Mouse (Mus musculus) neural tube, embryonic 14.5 days (tissue): Measurements from ENCODE around the gene Atxn7l2. TPM values are rescaled to one million over a fixed set of nuclear protein-coding genes. Genes with fewer than 3 reads are reported as not detected.

ENCODE experiments used
- ATAC-seq: fragments of 200-750 bp; cut with Nextera tagmentation; 2 replicates; pipeline ENCODE4 v1.8.0; 2017; ENCODE audit warnings: low read depth, mild to moderate bottlenecking, moderate TSS enrichment, moderate library complexity
- H3K27ac ChIP-seq: fragments of 300-500 bp; sonication (generic); 2 replicates; pipeline ENCODE4 v1.5.1; 2014; ENCODE audit warnings: low read depth, mild to moderate bottlenecking, control low read depth, low read length, moderate library complexity, mixed read lengths
- H3K27me3 ChIP-seq: fragments of 300-500 bp; sonication (generic); 2 replicates; pipeline ENCODE4 v1.6.1; 2014; ENCODE audit warnings: low read length; ENCODE audit not compliant: control insufficient read depth, insufficient read depth
- H3K36me3 ChIP-seq: fragments of 300-500 bp; sonication (generic); 2 replicates; pipeline ENCODE4 v1.6.1; 2014; ENCODE audit warnings: low read length, mixed read lengths; ENCODE audit not compliant: control insufficient read depth, insufficient read depth
- H3K4me1 ChIP-seq: fragments of 300-500 bp; sonication (generic); 2 replicates; pipeline ENCODE4 v1.6.1; 2014; ENCODE audit warnings: low read length; ENCODE audit not compliant: control insufficient read depth, insufficient read depth
- H3K4me2 ChIP-seq: fragments of 300-500 bp; sonication (generic); 2 replicates; pipeline ENCODE4 v1.6.1; 2014; ENCODE audit warnings: mild to moderate bottlenecking, low read depth, low read length, control low read depth
- H3K4me3 ChIP-seq: fragments of 300-500 bp; sonication (generic); 2 replicates; pipeline ENCODE4 v1.5.1; 2014; ENCODE audit warnings: low read depth, low read length, control low read depth, mixed read lengths
- H3K9ac ChIP-seq: fragments of 300-500 bp; sonication (generic); replicated peaks from 2 replicates; pipeline ENCODE4 v1.6.1; 2014; ENCODE audit warnings: low read depth, mild to moderate bottlenecking, control low read depth, low read length, mixed read lengths
- H3K9me3 ChIP-seq: fragments of 300-500 bp; sonication (generic); 2 replicates; pipeline ENCODE4 v1.6.1; 2016; ENCODE audit warnings: low read length; ENCODE audit not compliant: control insufficient read depth
- WGBS: fragments of 180-500 bp; shearing (Covaris S2); extraction: QIAGEN DNeasy Blood & Tissue Kit; methylation state at CpG from one replicate; pipeline ENCODE4 v1.1.7; 2014; 5-methylcytosine and 5-hydroxymethylcytosine counted together
- polyA plus RNA-seq: library from polyadenylated mRNA; unstranded; fragments of >200 nt; fragmentation: Nextera tagmentation; extraction: Ambion mirVana; gene quantifications from 2 replicates; pipeline ENCODE4 v1.2.1, GENCODE M21; 2014

Atxn7l2 gene
- polyA plus RNA-seq, 1 experiment from 2014 or later = 24.0 TPM

GRCm38 (mm10) chr3:108169199-108169598 lies 41.5 kb downstream of the Atxn7l2 start:
- 44% methylated on average over 3 of the region's 3 CpGs for whole genome bisulfite sequencing
- Histone ChIP-seq H3K4me2 (no peak overlapping the region), H3K9ac (no peak overlapping the region), H3K27ac (peak overlapping the region; percentile 44; the same call in 1 of the 2 replicates), H3K4me1 (peaks cover 34% of the 10 kb centered on the region), H3K36me3 (no peaks in the 10 kb centered on the region), H3K4me3 (no peak overlapping the region), H3K9me3 (no peaks in the 10 kb centered on the region), H3K27me3 (no peaks in the 10 kb centered on the region)
- no peak for ATAC-seq

GRCm38 (mm10) chr3:108167499-108167898 lies 43.2 kb downstream of the Atxn7l2 start:
- Histone ChIP-seq H3K9me3 (no peaks in the 10 kb centered on the region), H3K4me3 (no peak overlapping the region), H3K27me3 (no peaks in the 10 kb centered on the region), H3K27ac (peak overlapping the region; percentile 45), H3K4me2 (no peak overlapping the region), H3K36me3 (no peaks in the 10 kb centered on the region), H3K9ac (no peak overlapping the region), H3K4me1 (peaks cover 29% of the 10 kb centered on the region)
- no peak for ATAC-seq
- 30% methylated on average over 14 of the region's 14 CpGs for WGBS

GRCm38 (mm10) chr3:108166486-108167211 lies 44.1 kb downstream of the Atxn7l2 start:
- H3K27ac ChIP-seq = peak overlapping the region; percentile 45
- H3K36me3 ChIP-seq = no peaks in the 10 kb centered on the region
- no peaks in the 10 kb centered on the region for H3K9me3 ChIP-seq
- H3K4me1 ChIP-seq = peaks cover 29% of the 10 kb centered on the region
- H3K4me3 ChIP-seq = no peak overlapping the region
- 3% methylated on average over 8 of the region's 11 CpGs for WGBS
- no peaks in the 10 kb centered on the region for H3K27me3 ChIP-seq
- H3K4me2 ChIP-seq = no peak overlapping the region
- H3K9ac ChIP-seq = no peak overlapping the region
- ATAC-seq = peak; percentile 50

GRCm38 (mm10) chr3:108165532-108166315 lies 45.0 kb downstream of the Atxn7l2 start:
- no peak overlapping the region for H3K9ac ChIP-seq
- H3K9me3 ChIP-seq = no peaks in the 10 kb centered on the region
- peak overlapping the region; percentile 45 for H3K27ac ChIP-seq
- no peak overlapping the region for H3K4me2 ChIP-seq
- H3K36me3 ChIP-seq = no peaks in the 10 kb centered on the region
- ATAC-seq = peak; percentile 25
- H3K27me3 ChIP-seq = no peaks in the 10 kb centered on the region
- H3K4me1 ChIP-seq = peaks cover 29% of the 10 kb centered on the region
- H3K4me3 ChIP-seq = no peak overlapping the region
- 18% methylated on average over 10 of the region's 10 CpGs for WGBS

GRCm38 (mm10) chr3:108164807-108165206 lies 45.9 kb downstream of the Atxn7l2 start:
- WGBS = 8% methylated on average over 9 of the region's 9 CpGs
- no peaks in the 10 kb centered on the region for H3K27me3 ChIP-seq
- peak; percentile 78; the same call in 1 of the 2 replicates for ATAC-seq
- 0 out of 2 replicates have a peak overlapping the region, but pooled peaks have one; percentile 5 for H3K4me3 ChIP-seq
- H3K9me3 ChIP-seq = no peaks in the 10 kb centered on the region
- 0 out of 2 replicates have a peak overlapping the region, but pooled peaks have one; percentile 21 for H3K9ac ChIP-seq
- peak overlapping the region; percentile 45 for H3K27ac ChIP-seq
- no peaks in the 10 kb centered on the region for H3K36me3 ChIP-seq
- peaks cover 29% of the 10 kb centered on the region for H3K4me1 ChIP-seq
- peak overlapping the region; percentile 36 for H3K4me2 ChIP-seq

- Histone ChIP-seq H3K27me3 (no peaks in the 10 kb centered on the region), H3K36me3 (no peaks in the 10 kb centered on the region), H3K4me1 (peaks cover 25% of the 10 kb centered on the region), H3K4me3 (no peak overlapping the region), H3K9me3 (no peaks in the 10 kb centered on the region), H3K4me2 (no peak overlapping the region), H3K9ac (no peak overlapping the region), H3K27ac (no peak overlapping the region)
- ATAC-seq = no peak
- 63% methylated on average over 5 of the region's 5 CpGs for WGBS
Measured at GRCm38 (mm10) chr3:108164091-108164490, 46.6 kb downstream of the Atxn7l2 start.

- ATAC-seq = peak; percentile 42; the same call in 1 of the 2 replicates
- no peak overlapping the region for H3K4me2 ChIP-seq
- no peak overlapping the region for H3K4me3 ChIP-seq
- peaks cover 9% of the 10 kb centered on the region; the same call in 1 of the 2 replicates for H3K4me1 ChIP-seq
- WGBS = 46% methylated on average over 9 of the region's 9 CpGs
- H3K9ac ChIP-seq = 0 out of 2 replicates have a peak overlapping the region, but pooled peaks have one; percentile 16
- H3K36me3 ChIP-seq = no peaks in the 10 kb centered on the region
- no peaks in the 10 kb centered on the region for H3K27me3 ChIP-seq
- no peaks in the 10 kb centered on the region for H3K9me3 ChIP-seq
- peak overlapping the region; percentile 66 for H3K27ac ChIP-seq
Measured at GRCm38 (mm10) chr3:108158383-108159037, 52.2 kb downstream of the Atxn7l2 start.

GRCm38 (mm10) chr3:108154656-108155055 lies 56.1 kb downstream of the Atxn7l2 start, which contains the start of gene Gpr61:
TSS of gene Gpr61 (minus strand) at chr3:108154882.
- WGBS = 43% methylated on average over 4 of the region's 4 CpGs
- Histone ChIP-seq H3K27ac (peak within 1 kb of the TSS; percentile 72), H3K4me3 (peak within 1 kb of the TSS; percentile 32), H3K9me3 (no peaks in the 10 kb centered on the region), H3K9ac (peak within 1 kb of the TSS; percentile 61), H3K4me1 (peaks cover 9% of the 10 kb centered on the region; the same call in 1 of the 2 replicates), H3K36me3 (no peaks in the 10 kb centered on the region), H3K27me3 (no peaks in the 10 kb centered on the region), H3K4me2 (peak within 1 kb of the TSS; percentile 54)
- peak; percentile 70; the same call in 1 of the 2 replicates for ATAC-seq
